Mouse (Mus musculus) MEL (cell line): ENCODE results near the gene Cabp4. TPM values are rescaled to one million over a fixed set of nuclear protein-coding genes. Genes with fewer than 3 reads are reported as not detected.

Experiments
- DNase-seq: peaks from one replicate; pipeline ENCODE4 v3.0.0; 2011; ENCODE audit warnings: low read depth, low spot score
- H3K27ac ChIP-seq: 2 replicates; pipeline ENCODE4 v1.5.1; 2012; ENCODE audit warnings: low read depth, mild to moderate bottlenecking, control low read depth, low read length, moderate library complexity; ENCODE audit not compliant: control insufficient read depth
- H3K27me3 ChIP-seq, 2 experiments: fragments of 150-350 bp in 1 of 2; sonication (generic) in 1 of 2; 2 replicates each; pipeline ENCODE4 v1.6.1; 2012; ENCODE audit warnings: low read length in 2 of 2, mild to moderate bottlenecking in 2 of 2, improper control_type of control experiment in 1 of 2, moderate library complexity in 1 of 2; ENCODE audit not compliant: insufficient read depth in 2 of 2, control insufficient read depth in 1 of 2
- H3K36me3 ChIP-seq, 2 experiments: 2 replicates each; pipeline ENCODE4 v1.6.1; 2012 to 2014; ENCODE audit warnings: low read length in 2 of 2, improper control_type of control experiment in 1 of 2, inconsistent platforms in 1 of 2, mild to moderate bottlenecking in 1 of 2; ENCODE audit not compliant: insufficient read depth in 2 of 2, control insufficient read depth in 1 of 2
- H3K4me1 ChIP-seq, 2 experiments: fragments of 150-350 bp in 1 of 2; sonication (generic) in 1 of 2; 2 replicates each; pipeline ENCODE4 v1.6.1; 2012; ENCODE audit warnings: low read length in 2 of 2, improper control_type of control experiment in 1 of 2, mild to moderate bottlenecking in 1 of 2; ENCODE audit not compliant: insufficient read depth in 2 of 2, control insufficient read depth in 1 of 2
- H3K4me3 ChIP-seq, 2 experiments: fragments of 150-350 bp in 1 of 2; sonication (generic) in 1 of 2; 2 replicates each; pipeline ENCODE4 v1.5.1; 2012; ENCODE audit warnings: low read depth in 2 of 2, low read length in 2 of 2, mild to moderate bottlenecking in 2 of 2, moderate library complexity in 2 of 2, control low read depth in 1 of 2, improper control_type of control experiment in 1 of 2; ENCODE audit not compliant: control insufficient read depth in 1 of 2, insufficient read depth in 1 of 2
- H3K79me2 ChIP-seq: 2 replicates; pipeline ENCODE4 v1.6.1; 2012; ENCODE audit warnings: mild to moderate bottlenecking, low read length, moderate library complexity; ENCODE audit not compliant: control insufficient read depth, poor library complexity, insufficient read depth
- H3K9ac ChIP-seq: 2 replicates; pipeline ENCODE4 v1.6.1; 2012; ENCODE audit warnings: low read depth, mild to moderate bottlenecking, control low read depth, low read length, moderate library complexity; ENCODE audit not compliant: control insufficient read depth, poor library complexity, severe bottlenecking
- H3K9me3 ChIP-seq: fragments of 150-350 bp; sonication (generic); replicated peaks from 2 replicates; pipeline ENCODE4 v1.6.1; 2012; ENCODE audit warnings: mild to moderate bottlenecking, low read length, improper control_type of control experiment, moderate library complexity; ENCODE audit not compliant: insufficient read depth
- CTCF ChIP-seq, 3 experiments: IDR thresholded peaks in 2 of 3; conservative IDR thresholded peaks in 1 of 3; 2 replicates each; pipeline ENCODE4 v1.5.1; 2011 to 2012; ENCODE audit warnings: low read length in 3 of 3, low read depth in 2 of 3, mild to moderate bottlenecking in 2 of 3, improper control_type of control experiment in 1 of 3, inconsistent platforms in 1 of 3, mixed read lengths in 1 of 3, moderate library complexity in 1 of 3; ENCODE audit not compliant: control insufficient read depth in 1 of 3, insufficient read depth in 1 of 3, poor library complexity in 1 of 3, severe bottlenecking in 1 of 3
- ELF1 ChIP-seq: IDR thresholded peaks from 2 replicates; pipeline ENCODE4 v1.6.1; 2014; ENCODE audit warnings: low read depth, mild to moderate bottlenecking, inconsistent platforms, low read length, improper control_type of control experiment, moderate library complexity
- EP300 ChIP-seq, 2 experiments: IDR thresholded peaks; 2 replicates each; pipeline ENCODE4 v1.6.1; 2011; ENCODE audit warnings: improper control_type of control experiment in 2 of 2, low read length in 2 of 2, low read depth in 1 of 2, mild to moderate bottlenecking in 1 of 2
- GATA1 ChIP-seq: IDR thresholded peaks from 2 replicates; pipeline ENCODE4 v1.6.1; 2011; ENCODE audit warnings: low read depth, low read length, improper control_type of control experiment
- HCFC1 ChIP-seq: IDR thresholded peaks from 2 replicates; pipeline ENCODE4 v1.6.1; 2012; ENCODE audit warnings: low read depth, mild to moderate bottlenecking, inconsistent platforms, low read length, improper control_type of control experiment, moderate library complexity
- MAZ ChIP-seq: IDR thresholded peaks from 2 replicates; pipeline ENCODE4 v1.6.1; 2012; ENCODE audit warnings: low read depth, mild to moderate bottlenecking, inconsistent platforms, low read length, improper control_type of control experiment
- MXI1 ChIP-seq: IDR thresholded peaks from 2 replicates; pipeline ENCODE4 v1.6.1; 2011; ENCODE audit warnings: mild to moderate bottlenecking, low read depth, low read length, improper control_type of control experiment
- MYB ChIP-seq: IDR thresholded peaks from 2 replicates; pipeline ENCODE4 v1.6.1; 2011; ENCODE audit warnings: mild to moderate bottlenecking, low read depth, low read length, improper control_type of control experiment
- NELFE ChIP-seq: IDR thresholded peaks from 2 replicates; pipeline ENCODE4 v1.6.1; 2011; ENCODE audit warnings: low read depth, low read length, improper control_type of control experiment
- NRF1 ChIP-seq: IDR thresholded peaks from 2 replicates; pipeline ENCODE4 v1.6.1; 2014; ENCODE audit warnings: low read depth, mild to moderate bottlenecking, inconsistent platforms, low read length, improper control_type of control experiment, moderate library complexity; ENCODE audit not compliant: poor library complexity, insufficient read depth, severe bottlenecking
- POLR2A ChIP-seq, 2 experiments: IDR thresholded peaks; 2 replicates each; pipeline ENCODE4 v1.6.1; 2011 to 2012; ENCODE audit warnings: low read length in 2 of 2, mild to moderate bottlenecking in 2 of 2, control low read depth in 1 of 2, improper control_type of control experiment in 1 of 2, low read depth in 1 of 2, moderate library complexity in 1 of 2; ENCODE audit not compliant: control insufficient read depth in 1 of 2, insufficient read depth in 1 of 2, poor library complexity in 1 of 2
- POLR2AphosphoS5 ChIP-seq: IDR thresholded peaks from 2 replicates; pipeline ENCODE4 v1.6.1; 2012; ENCODE audit warnings: low read depth, borderline replicate concordance, mild to moderate bottlenecking, inconsistent platforms, low read length, moderate library complexity, mixed read lengths
- RCOR1 ChIP-seq: IDR thresholded peaks from 2 replicates; pipeline ENCODE4 v1.6.1; 2012; ENCODE audit warnings: low read depth, mild to moderate bottlenecking, inconsistent platforms, low read length, improper control_type of control experiment
- SIN3A ChIP-seq: IDR thresholded peaks from 2 replicates; pipeline ENCODE4 v1.6.1; 2012; ENCODE audit warnings: low read length, improper control_type of control experiment, inconsistent platforms
- TAL1 ChIP-seq: IDR thresholded peaks from 2 replicates; pipeline ENCODE4 v1.6.1; 2012; ENCODE audit warnings: mild to moderate bottlenecking, inconsistent platforms, low read length, moderate library complexity, mixed read lengths
- TBP ChIP-seq: IDR thresholded peaks from 2 replicates; pipeline ENCODE4 v1.8.0; 2011; ENCODE audit warnings: low read depth, low read length, improper control_type of control experiment
- TCF12 ChIP-seq: IDR thresholded peaks from 2 replicates; pipeline ENCODE4 v1.6.1; 2014; ENCODE audit warnings: low read depth, mild to moderate bottlenecking, inconsistent platforms, low read length, improper control_type of control experiment, moderate library complexity
- ZC3H11A ChIP-seq: IDR thresholded peaks from 2 replicates; pipeline ENCODE4 v1.6.1; 2012; ENCODE audit warnings: low read depth, mild to moderate bottlenecking, inconsistent platforms, low read length, improper control_type of control experiment
- ZKSCAN1 ChIP-seq: IDR thresholded peaks from 2 replicates; pipeline ENCODE4 v1.6.1; 2012; ENCODE audit warnings: low read depth, mild to moderate bottlenecking, inconsistent platforms, low read length, improper control_type of control experiment, moderate library complexity
- ZMIZ1 ChIP-seq: IDR thresholded peaks from 2 replicates; pipeline ENCODE4 v1.6.1; 2012; ENCODE audit warnings: low read depth, mild to moderate bottlenecking, inconsistent platforms, low read length, improper control_type of control experiment, moderate library complexity
- polyA plus RNA-seq, 2 experiments: library from polyadenylated mRNA; stranded (reverse) in 1 of 2; unstranded in 1 of 2; fragments of >175 nt in 1 of 2; fragments of >200 nt in 1 of 2; gene quantifications; 2 replicates each; pipeline versions ENCODE4 v1.2.1 to v1.2.4; 2012; ENCODE audit warnings: low replicate concordance in 2 of 2, low read depth in 1 of 2; ENCODE audit not compliant: insufficient read length in 2 of 2, insufficient read depth in 1 of 2, missing spikeins in 1 of 2
- total RNA-seq: library from RNA; depleted of rRNA; stranded (reverse); fragments of 300-350 nt; gene quantifications from 2 replicates; pipeline ENCODE4 v1.2.3, GENCODE M21; 2012

Cabp4 gene
- total and polyA plus RNA-seq, 3 experiments, result 0.08 to 0.24 TPM; not detected in 1

DNA sequence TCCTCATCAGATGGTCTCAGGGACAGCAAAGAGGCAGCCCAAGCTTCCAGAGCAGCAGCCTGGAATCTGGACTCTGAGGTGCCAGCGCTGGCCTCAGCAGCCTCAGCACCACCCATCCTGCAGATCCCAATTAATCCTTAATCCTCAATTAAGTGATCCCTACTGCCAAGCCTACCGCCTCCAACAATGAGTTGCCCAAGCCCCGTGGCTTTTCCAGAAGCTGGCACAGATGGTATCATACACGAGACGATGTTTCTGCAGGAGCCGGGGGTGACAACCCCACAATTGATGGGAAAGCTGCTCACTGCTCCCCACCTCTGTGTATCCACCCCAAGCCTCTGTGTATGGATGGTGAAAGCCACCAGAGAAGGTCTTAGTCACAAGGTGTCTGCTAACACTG is 54.7 kb downstream of the Cabp4 start:
- H3K27me3 ChIP-seq, result no peaks in the 10 kb centered on the region
- no peak overlapping the region for H3K27ac ChIP-seq
- H3K4me3 ChIP-seq, result no peak overlapping the region
- no peaks in the 10 kb centered on the region for H3K79me2 ChIP-seq
- no peak for TF ChIP-seq ZKSCAN1
- no peak for TF ChIP-seq SIN3A
- TF ChIP-seq MAZ, result no peak
- TF ChIP-seq MXI1, result no peak
- no peak for TF ChIP-seq TBP
- TF ChIP-seq EP300 (IDR thresholded peaks at IDR 0.05; ENCODE audit: low read depth in 1 of 2, low read length in 2 of 2), result no peak
- no peak for TF ChIP-seq NRF1
- no peak for TF ChIP-seq POLR2AphosphoS5
- TF ChIP-seq MYB, result no peak
- TF ChIP-seq NELFE, result no peak
- no peak for TF ChIP-seq ZC3H11A
- TF ChIP-seq ZMIZ1, result no peak
- TF ChIP-seq TAL1, result no peak
- no peak for TF ChIP-seq ELF1
- TF ChIP-seq CTCF (IDR thresholded peaks at IDR 0.05 in 2 of 3, conservative IDR thresholded peaks at IDR 0.05 in 1 of 3; ENCODE audit: control insufficient read depth in 1 of 3, insufficient read depth in 1 of 3, low read depth in 2 of 3, low read length in 3 of 3, poor library complexity in 1 of 3, severe bottlenecking in 1 of 3), result no peak
- no peak for TF ChIP-seq GATA1
- no peak for TF ChIP-seq TCF12
- no peak for TF ChIP-seq HCFC1
- no peak for DNase-seq
- H3K36me3 ChIP-seq, result peaks cover 0 to 8% of the 10 kb centered on the region in 2 experiments; a peak in 2 of 4 replicates
- H3K4me1 ChIP-seq, result peaks cover 0 to 5% of the 10 kb centered on the region in 2 experiments; a peak in 2 of 4 replicates
- no peaks in the 10 kb centered on the region for H3K9me3 ChIP-seq
- H3K9ac ChIP-seq, result no peak overlapping the region

DNA sequence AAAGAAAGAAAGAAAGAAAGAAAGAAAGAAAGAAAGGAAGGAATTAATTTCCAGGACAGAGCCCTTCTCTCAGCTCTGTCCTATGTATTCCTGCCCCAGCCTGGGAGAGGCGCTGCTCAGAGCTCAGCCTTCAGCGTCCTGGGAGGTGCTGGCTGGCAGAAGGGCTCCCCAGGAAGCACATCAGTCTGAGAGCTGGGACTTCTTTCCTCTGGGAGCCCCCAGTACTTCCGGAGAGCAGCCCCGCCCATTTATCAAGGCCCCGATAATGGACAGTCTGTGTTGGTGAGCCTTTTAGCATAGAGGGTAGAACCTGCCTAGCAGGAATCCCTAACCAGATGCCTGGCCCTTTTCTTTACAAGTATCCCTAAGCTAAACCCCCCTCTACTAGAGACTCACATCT is 55.7 kb downstream of the Cabp4 start:
- H3K27me3 ChIP-seq, result no peaks in the 10 kb centered on the region
- H3K4me1 ChIP-seq, result peaks cover 0 to 5% of the 10 kb centered on the region in 2 experiments; a peak in 2 of 4 replicates
- no peaks in the 10 kb centered on the region for H3K9me3 ChIP-seq
- H3K27ac ChIP-seq, result peak overlapping the region; percentile 62
- peak; percentile 73 for DNase-seq
- H3K9ac ChIP-seq, result peak overlapping the region; percentile 56
- peak overlapping the region; percentile 49 to 64 for H3K4me3 ChIP-seq
- 0 out of 4 replicates have a peak, but pooled peaks of 1 of the 2 experiments have one; percentile 24 for TF ChIP-seq POLR2A (IDR thresholded peaks at IDR 0.05; ENCODE audit: control insufficient read depth in 1 of 2, insufficient read depth in 1 of 2, low read depth in 1 of 2, low read length in 2 of 2, poor library complexity in 1 of 2)
- peak in 2 of 3 experiments; percentile 15 to 27; a peak in 4 of 6 replicates for TF ChIP-seq CTCF (IDR thresholded peaks at IDR 0.05 in 2 of 3, conservative IDR thresholded peaks at IDR 0.05 in 1 of 3; ENCODE audit: control insufficient read depth in 1 of 3, insufficient read depth in 1 of 3, low read depth in 2 of 3, low read length in 3 of 3, poor library complexity in 1 of 3, severe bottlenecking in 1 of 3)
- TF ChIP-seq GATA1, result no peak
- TF ChIP-seq RCOR1, result no peak
- H3K36me3 ChIP-seq, result peaks cover 0 to 8% of the 10 kb centered on the region in 2 experiments; a peak in 2 of 4 replicates
- no peaks in the 10 kb centered on the region for H3K79me2 ChIP-seq
